Mouse (Mus musculus): ENCODE measurements around the gene Tjp2.

DNA sequence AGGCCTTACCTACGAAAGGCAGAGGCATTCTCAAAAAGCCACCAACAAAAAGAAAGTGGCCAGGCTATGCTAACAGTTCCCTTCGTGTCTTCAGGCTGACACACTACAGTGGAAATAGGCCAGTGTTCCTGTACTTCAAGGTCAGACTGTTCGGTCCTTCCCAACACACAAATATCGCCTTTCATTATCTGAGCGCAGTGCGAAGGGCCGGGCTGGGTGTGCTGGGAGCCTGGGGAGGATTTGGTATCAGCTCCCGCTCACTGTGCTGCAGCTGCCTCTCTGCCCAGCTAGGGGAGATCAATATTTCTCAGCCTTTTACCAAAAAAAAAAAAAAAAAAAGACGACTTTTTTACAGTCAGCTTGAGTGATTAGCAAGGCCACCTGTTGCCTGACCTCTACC is 106.1 kb downstream of the Tjp2 start:
- TF ChIP-seq CTCF (IDR thresholded peaks at IDR 0.05; ENCODE audit: extremely low read depth, insufficient read depth, low read length): no peak
- no peak for TF ChIP-seq POLR2A (IDR thresholded peaks at IDR 0.05; ENCODE audit: extremely low read depth, insufficient read depth, low read length)
